Comparison of ENCODE assay signal across 27 mouse cellular contexts in the genomic region with DNA sequence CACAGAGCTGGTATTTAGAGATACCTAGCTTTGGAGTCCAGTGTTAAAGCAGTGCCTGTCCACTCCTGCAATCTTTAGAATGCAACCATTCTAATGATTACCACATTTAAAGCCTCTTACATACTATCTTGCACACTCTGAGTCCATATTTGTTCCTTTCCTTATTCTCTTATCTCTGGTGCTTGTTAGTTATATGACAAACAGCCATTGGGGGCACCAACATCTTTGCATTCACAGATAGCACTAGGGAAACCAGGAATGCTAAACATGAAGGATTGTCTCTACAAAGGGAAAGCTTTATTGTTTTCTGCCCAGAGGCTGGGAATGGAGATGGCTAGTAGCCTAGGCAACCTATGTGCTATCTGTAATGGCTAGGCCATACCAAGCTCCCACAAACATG. TPM values are rescaled to one million over a fixed set of nuclear protein-coding genes. Genes with fewer than 3 reads are reported as not detected.
DNase-seq lines count a peak whose midpoint lies in the region; ATAC-seq and TF ChIP-seq lines count a peak whose summit lies in the region.
"Had no signal": no experiment of that assay in that cellular context is flagged by ENCODE, and none has a peak within 500 bp of the region (broad histone marks: within the 10 kb centered on the region; RNA-seq: fewer than 3 reads in every experiment).

No protein-coding gene starts in this region.

- no peaks in the 10 kb centered on the region; the same call in 1 of the 2 replicates for H3K36me3 ChIP-seq in liver, embryonic 14.5 days (replicated peaks; ENCODE audit: control insufficient read depth, insufficient read depth, low read depth)
- peaks cover 10% of the 10 kb centered on the region; the same call in 1 of the 2 replicates for H3K36me3 ChIP-seq in liver, postnatal 0 days (replicated peaks; ENCODE audit: insufficient read depth, low read length)
- H3K36me3 ChIP-seq in intestine, embryonic 15.5 days, result peaks cover 5% of the 10 kb centered on the region; the same call in 1 of the 2 replicates
- H3K36me3 ChIP-seq in hindbrain, embryonic 13.5 days, result peaks cover 6% of the 10 kb centered on the region; the same call in 1 of the 2 replicates

- no peak for TF ChIP-seq CTCF in liver, embryonic 14.5 days (IDR thresholded peaks at IDR 0.05; ENCODE audit: low read depth)
- TF ChIP-seq CTCF in liver, postnatal 0 days (IDR thresholded peaks at IDR 0.05; ENCODE audit: low read depth), result peak; percentile 29

- peak in 2 of 3 experiments; percentile 37 to 45 for DNase-seq in liver, embryonic 14.5 days (ENCODE audit: low read depth in 3 of 3, low spot score in 3 of 3)
- no peak for DNase-seq in liver, postnatal 0 days
- DNase-seq in left cerebral cortex, postnatal 25 days (ENCODE audit: low spot score in 2 of 2), result no peak
- DNase-seq in cerebellum, adult 11 months, result no peak
- DNase-seq: adrenal gland, adult 2 months; adrenal gland, postnatal 14 days; cerebellum, adult 11-12 months; cerebellum, adult 8-10 months; cerebellum, postnatal 10 days; cerebellum, postnatal 36 days; embryo, embryonic 11 days; forebrain, postnatal 0 days; gastrocnemius, adult 2 months; gastrocnemius, postnatal 14 days; heart, adult 18-20 months; heart, postnatal 14 days; heart, postnatal 4 days had no signal

- TF ChIP-seq EP300 in liver, embryonic 14.5 days (IDR thresholded peaks at IDR 0.05; ENCODE audit: low read depth), result 0 out of 2 replicates have a peak, but pooled peaks have one; percentile 16
- peak; percentile 58; the same call in 1 of the 2 replicates for TF ChIP-seq EP300 in liver, postnatal 0 days (IDR thresholded peaks at IDR 0.05; ENCODE audit: low read depth)

- peak; percentile 28 for ATAC-seq in erythroblast, adult 5-6 weeks (replicated peaks; ENCODE audit: low FRiP score, poor library complexity, severe bottlenecking)
- ATAC-seq in erythroid progenitor cell, adult 5-6 weeks (replicated peaks; ENCODE audit: low FRiP score, poor library complexity, severe bottlenecking), result peak; percentile 32
- peak; percentile 42 for ATAC-seq in liver, embryonic 14.5 days (ENCODE audit: insufficient read depth)
- ATAC-seq in liver, postnatal 0 days, result 0 out of 2 replicates have a peak, but pooled peaks have one; percentile 24
- no peak for ATAC-seq in intestine, embryonic 15.5 days
- ATAC-seq in hindbrain, embryonic 13.5 days (ENCODE audit: low FRiP score), result no peak
- ATAC-seq: CD4-positive, CD25-positive, alpha-beta regulatory T cell, adult 4 months; forebrain, embryonic 14.5 days; forebrain, postnatal 0 days had no signal

- H3K4me1 ChIP-seq in liver, embryonic 14.5 days (replicated peaks; ENCODE audit: control insufficient read depth in 2 of 2, insufficient read depth in 2 of 2, low read length in 1 of 2), result peaks cover 26 to 35% of the 10 kb centered on the region in 2 experiments
- H3K4me1 ChIP-seq in liver, postnatal 0 days (ENCODE audit: insufficient read depth), result peaks cover 20% of the 10 kb centered on the region
- no peaks in the 10 kb centered on the region for H3K4me1 ChIP-seq in intestine, embryonic 15.5 days (replicated peaks)
- no peaks in the 10 kb centered on the region for H3K4me1 ChIP-seq in hindbrain, embryonic 13.5 days (replicated peaks)
- H3K4me1 ChIP-seq: embryonic facial prominence, embryonic 10.5 days; embryonic facial prominence, embryonic 13.5 days; heart, embryonic 13.5 days; hindbrain, embryonic 15.5 days had no signal

- peak overlapping the region; percentile 76 for H3K27ac ChIP-seq in liver, embryonic 14.5 days
- peak overlapping the region; percentile 67; the same call in 1 of the 2 replicates for H3K27ac ChIP-seq in liver, postnatal 0 days (ENCODE audit: low read depth)
- no peak overlapping the region for H3K27ac ChIP-seq in intestine, embryonic 15.5 days
- H3K27ac ChIP-seq in hindbrain, embryonic 13.5 days, result no peak overlapping the region
- H3K27ac ChIP-seq: embryonic facial prominence, embryonic 10.5 days; embryonic facial prominence, embryonic 13.5 days; gastrocnemius, adult 2 months; heart, embryonic 13.5 days; hindbrain, embryonic 15.5 days had no signal

- H3K4me2 ChIP-seq in liver, embryonic 14.5 days (ENCODE audit: low read depth), result peak overlapping the region; percentile 34
- 0 out of 2 replicates have a peak overlapping the region, but pooled peaks have one; percentile 26 for H3K4me2 ChIP-seq in liver, postnatal 0 days (ENCODE audit: low read depth, low read length)
- H3K4me2 ChIP-seq in intestine, embryonic 15.5 days (replicated peaks), result no peak overlapping the region
- no peak overlapping the region for H3K4me2 ChIP-seq in hindbrain, embryonic 13.5 days
- H3K4me2 ChIP-seq: embryonic facial prominence, embryonic 13.5 days; heart, embryonic 13.5 days; hindbrain, embryonic 15.5 days had no signal

- H3K9ac ChIP-seq in liver, embryonic 14.5 days (replicated peaks), result no peak overlapping the region; the same call in 1 of the 2 replicates
- H3K9ac ChIP-seq in liver, postnatal 0 days (replicated peaks), result no peak overlapping the region
- H3K9ac ChIP-seq in intestine, embryonic 15.5 days, result no peak overlapping the region
- no peak overlapping the region for H3K9ac ChIP-seq in hindbrain, embryonic 13.5 days
- H3K9ac ChIP-seq: embryonic facial prominence, embryonic 13.5 days; forebrain, postnatal 0 days; heart, embryonic 13.5 days; hindbrain, embryonic 15.5 days had no signal

- intact Hi-C loops in left cerebral cortex, postnatal 25 days (cut with DNase I), result no loop called here

- no peaks in the 10 kb centered on the region for H3K27me3 ChIP-seq in liver, embryonic 14.5 days (ENCODE audit: control insufficient read depth, insufficient read depth, low read length)
- H3K27me3 ChIP-seq in liver, postnatal 0 days (ENCODE audit: insufficient read depth, low read length), result no peaks in the 10 kb centered on the region
- H3K27me3 ChIP-seq in intestine, embryonic 15.5 days (replicated peaks), result no peaks in the 10 kb centered on the region
- no peaks in the 10 kb centered on the region for H3K27me3 ChIP-seq in hindbrain, embryonic 13.5 days
- H3K27me3 ChIP-seq: embryonic facial prominence, embryonic 13.5 days; heart, embryonic 13.5 days; hindbrain, embryonic 15.5 days had no signal

- no peak overlapping the region for H3K4me3 ChIP-seq in liver, embryonic 14.5 days (ENCODE audit: insufficient read depth in 1 of 2, low read depth in 2 of 2, low read length in 2 of 2)
- no peak overlapping the region for H3K4me3 ChIP-seq in liver, postnatal 0 days (ENCODE audit: low read depth, low read length)
- no peak overlapping the region for H3K4me3 ChIP-seq in intestine, embryonic 15.5 days (replicated peaks)
- no peak overlapping the region for H3K4me3 ChIP-seq in hindbrain, embryonic 13.5 days
- H3K4me3 ChIP-seq: embryonic facial prominence, embryonic 10.5 days; embryonic facial prominence, embryonic 13.5 days; gastrocnemius, adult 2 months; heart, embryonic 13.5 days; hindbrain, embryonic 15.5 days had no signal

- H3K9me3 ChIP-seq in liver, embryonic 14.5 days (ENCODE audit: control insufficient read depth, low read length), result no peaks in the 10 kb centered on the region
- H3K9me3 ChIP-seq in liver, postnatal 0 days (ENCODE audit: low read length), result no peaks in the 10 kb centered on the region
- no peaks in the 10 kb centered on the region for H3K9me3 ChIP-seq in intestine, embryonic 15.5 days
- H3K9me3 ChIP-seq in hindbrain, embryonic 13.5 days, result no peaks in the 10 kb centered on the region
- H3K9me3 ChIP-seq: embryonic facial prominence, embryonic 10.5 days; heart, embryonic 13.5 days; hindbrain, embryonic 15.5 days had no signal

RNA-seq across cellular contexts. Expression of a gene that starts 33.0 kb away (rescaled TPM):
- total RNA-seq in erythroblast, adult 5-6 weeks (2015; ENCODE audit: low replicate concordance), result 1.7 and 4.0 TPM in 2 replicates
- total RNA-seq in erythroblast, adult 5-6 weeks (2017; ENCODE audit: low replicate concordance), result 6.7 and 9.8 TPM in 2 replicates
- total RNA-seq in erythroid progenitor cell, adult 5-6 weeks (2015; ENCODE audit: low replicate concordance), result 4.2 and 20.9 TPM in 2 replicates
- total RNA-seq in erythroid progenitor cell, adult 5-6 weeks (2017; ENCODE audit: low replicate concordance), result 3.9 and 6.8 TPM in 2 replicates
- 6.0 and 9.4 TPM in 2 replicates for polyA plus RNA-seq in liver, embryonic 14.5 days (2012; rRNA removed)
- polyA plus RNA-seq in liver, embryonic 14.5 days (2014; fragmentation: Nextera tagmentation; extraction: Ambion mirVana), result 13.9 and 14.7 TPM in 2 replicates
- polyA plus RNA-seq in liver, postnatal 0 days (2015; fragmentation: Nextera tagmentation; extraction: Ambion mirVana), result 11.9 and 12.4 TPM in 2 replicates
- polyA plus RNA-seq in intestine, embryonic 15.5 days (2015; fragmentation: Nextera tagmentation; extraction: Ambion mirVana), result 40.8 and 49.3 TPM in 2 replicates
- total RNA-seq in left cerebral cortex, postnatal 25 days (2021), result 10 to 100 TPM; 10.2 to 11.2 TPM
- 15.8 and 17.2 TPM in 2 replicates for polyA plus RNA-seq in hindbrain, embryonic 13.5 days (2015; fragmentation: Nextera tagmentation; extraction: Ambion mirVana)

RNA-seq across cellular contexts. Expression of a gene that starts 37.3 kb away (rescaled TPM):
- 60.5 and 60.6 TPM in 2 replicates for total RNA-seq in erythroblast, adult 5-6 weeks (2015; ENCODE audit: low replicate concordance)
- total RNA-seq in erythroblast, adult 5-6 weeks (2017; ENCODE audit: low replicate concordance), result 62.5 and 81.7 TPM in 2 replicates
- total RNA-seq in erythroid progenitor cell, adult 5-6 weeks (2015; ENCODE audit: low replicate concordance), result 93.0 and 120 TPM in 2 replicates
- total RNA-seq in erythroid progenitor cell, adult 5-6 weeks (2017; ENCODE audit: low replicate concordance), result 115 and 117 TPM in 2 replicates
- 17.0 and 24.3 TPM in 2 replicates for polyA plus RNA-seq in liver, embryonic 14.5 days (2012; rRNA removed)
- 39.8 and 43.9 TPM in 2 replicates for polyA plus RNA-seq in liver, embryonic 14.5 days (2014; fragmentation: Nextera tagmentation; extraction: Ambion mirVana)
- 44.8 and 51.0 TPM in 2 replicates for polyA plus RNA-seq in liver, postnatal 0 days (2015; fragmentation: Nextera tagmentation; extraction: Ambion mirVana)
- polyA plus RNA-seq in intestine, embryonic 15.5 days (2015; fragmentation: Nextera tagmentation; extraction: Ambion mirVana), result 105 and 116 TPM in 2 replicates
- total RNA-seq in left cerebral cortex, postnatal 25 days (2021), result 100 to 1,000 TPM; 394 to 433 TPM
- 224 and 226 TPM in 2 replicates for polyA plus RNA-seq in hindbrain, embryonic 13.5 days (2015; fragmentation: Nextera tagmentation; extraction: Ambion mirVana)

RNA-seq across cellular contexts. Expression of a gene that starts 38.2 kb away (rescaled TPM):
- 3.5 and 27.4 TPM in 2 replicates for total RNA-seq in erythroblast, adult 5-6 weeks (2015; ENCODE audit: low replicate concordance)
- total RNA-seq in erythroblast, adult 5-6 weeks (2017; ENCODE audit: low replicate concordance), result 7.1 and 40.0 TPM in 2 replicates
- total RNA-seq in erythroid progenitor cell, adult 5-6 weeks (2015; ENCODE audit: low replicate concordance), result 18.9 and 23.8 TPM in 2 replicates
- 8.5 and 19.1 TPM in 2 replicates for total RNA-seq in erythroid progenitor cell, adult 5-6 weeks (2017; ENCODE audit: low replicate concordance)
- 15.1 and 21.5 TPM in 2 replicates for polyA plus RNA-seq in liver, embryonic 14.5 days (2012; rRNA removed)
- 47.2 and 50.8 TPM in 2 replicates for polyA plus RNA-seq in liver, embryonic 14.5 days (2014; fragmentation: Nextera tagmentation; extraction: Ambion mirVana)
- 52.5 and 54.5 TPM in 2 replicates for polyA plus RNA-seq in liver, postnatal 0 days (2015; fragmentation: Nextera tagmentation; extraction: Ambion mirVana)
- 87.7 and 87.9 TPM in 2 replicates for polyA plus RNA-seq in intestine, embryonic 15.5 days (2015; fragmentation: Nextera tagmentation; extraction: Ambion mirVana)
- total RNA-seq in left cerebral cortex, postnatal 25 days (2021), result 10 to 100 TPM; 64.9 to 66.2 TPM
- 81.8 and 91.8 TPM in 2 replicates for polyA plus RNA-seq in hindbrain, embryonic 13.5 days (2015; fragmentation: Nextera tagmentation; extraction: Ambion mirVana)

RNA-seq across cellular contexts. Expression of a gene that starts 55.1 kb away (rescaled TPM):
- 1.5 TPM in 1 of 2 replicates, not detected in the other for total RNA-seq in erythroblast, adult 5-6 weeks (2015; ENCODE audit: low replicate concordance)
- total RNA-seq in erythroblast, adult 5-6 weeks (2017; ENCODE audit: low replicate concordance), result 2.6 and 9.2 TPM in 2 replicates
- total RNA-seq in erythroid progenitor cell, adult 5-6 weeks (2015; ENCODE audit: low replicate concordance), result 2.9 TPM in 1 of 2 replicates, not detected in the other
- 1.1 and 5.6 TPM in 2 replicates for total RNA-seq in erythroid progenitor cell, adult 5-6 weeks (2017; ENCODE audit: low replicate concordance)
- polyA plus RNA-seq in liver, embryonic 14.5 days (2012; rRNA removed), result 0.58 and 0.64 TPM in 2 replicates
- 2.0 and 2.3 TPM in 2 replicates for polyA plus RNA-seq in liver, embryonic 14.5 days (2014; fragmentation: Nextera tagmentation; extraction: Ambion mirVana)
- 1.0 and 1.8 TPM in 2 replicates for polyA plus RNA-seq in liver, postnatal 0 days (2015; fragmentation: Nextera tagmentation; extraction: Ambion mirVana)
- polyA plus RNA-seq in intestine, embryonic 15.5 days (2015; fragmentation: Nextera tagmentation; extraction: Ambion mirVana), result 0.28 and 0.41 TPM in 2 replicates
- total RNA-seq in left cerebral cortex, postnatal 25 days (2021), result under 1 TPM; 0.25 to 0.60 TPM
- 4.4 and 8.5 TPM in 2 replicates for polyA plus RNA-seq in hindbrain, embryonic 13.5 days (2015; fragmentation: Nextera tagmentation; extraction: Ambion mirVana)
- total RNA-seq: gastrocnemius, adult 2 months; gastrocnemius, postnatal 14 days; heart, postnatal 14 days; heart, postnatal 4 days had no signal

Comparison
In these comparisons a context has a peak if more than half of its experiments do, and no peak if none do; other contexts are left out.
1. DNase-seq: peak in liver, embryonic 14.5 days (2 of 3); none in liver, postnatal 0 days (single experiment), left cerebral cortex, postnatal 25 days (0 of 2) and cerebellum, adult 11 months (single experiment).
2. ATAC-seq: peak in erythroblast, adult 5-6 weeks (single experiment), erythroid progenitor cell, adult 5-6 weeks (single experiment), liver, embryonic 14.5 days (single experiment) and liver, postnatal 0 days (single experiment); none in intestine, embryonic 15.5 days (single experiment) and hindbrain, embryonic 13.5 days (single experiment).
3. H3K27ac ChIP-seq: peak in liver, embryonic 14.5 days (single experiment) and liver, postnatal 0 days (single experiment); none in intestine, embryonic 15.5 days (single experiment) and hindbrain, embryonic 13.5 days (single experiment).
4. H3K4me2 ChIP-seq: peak in liver, embryonic 14.5 days (single experiment) and liver, postnatal 0 days (single experiment); none in intestine, embryonic 15.5 days (single experiment) and hindbrain, embryonic 13.5 days (single experiment).